Mouse (Mus musculus): Measurements from ENCODE around the gene Asb10.
"Not testable (repeated sequence)": the region's sequence is repeated elsewhere in the genome, so short reads cannot be mapped to it uniquely, and the experiment has no call there.

The Asb10 gene

DNA sequence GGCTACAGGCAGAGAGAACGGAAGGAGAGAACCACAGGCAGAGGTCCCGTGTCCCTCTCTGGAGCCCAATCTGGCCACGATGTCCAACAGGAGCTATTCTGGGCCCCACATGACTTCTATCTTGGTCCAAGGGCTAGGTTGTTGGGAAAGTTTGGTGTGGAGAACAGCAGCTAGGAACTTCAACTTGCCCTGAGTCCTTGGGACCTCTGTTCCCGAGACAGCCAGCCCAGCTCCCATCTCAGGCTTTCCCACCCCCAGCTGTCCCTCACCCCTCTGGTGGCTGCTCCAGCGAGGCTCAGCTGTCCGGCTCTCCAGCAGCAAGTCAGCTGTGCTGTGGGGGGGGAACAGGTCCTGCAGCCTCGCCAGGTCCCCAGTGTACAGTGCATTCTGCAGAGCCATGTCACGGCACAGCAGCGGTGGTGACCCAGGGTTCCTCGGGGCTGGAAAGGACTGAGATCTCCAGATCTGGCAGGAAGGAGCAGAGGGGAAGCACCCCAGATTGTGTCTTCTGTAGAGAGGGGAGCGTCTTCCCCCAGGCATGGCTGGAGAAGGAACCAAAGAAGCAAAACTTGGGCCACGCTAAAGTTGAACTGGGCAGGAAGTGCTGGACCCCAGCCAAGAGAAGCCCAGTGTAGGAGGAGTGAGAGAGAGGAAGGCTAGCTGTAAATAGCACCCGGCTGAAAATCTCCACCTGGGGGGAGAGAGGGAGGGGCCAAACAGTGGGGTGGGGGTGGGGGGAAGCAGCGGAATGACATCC lies at the start of gene Asb10:
TSS of gene Asb10 (minus strand) at position 592 of the 757 bp plus-strand sequence.
- DNase-seq, result peak; percentile 82 to 87

DNA sequence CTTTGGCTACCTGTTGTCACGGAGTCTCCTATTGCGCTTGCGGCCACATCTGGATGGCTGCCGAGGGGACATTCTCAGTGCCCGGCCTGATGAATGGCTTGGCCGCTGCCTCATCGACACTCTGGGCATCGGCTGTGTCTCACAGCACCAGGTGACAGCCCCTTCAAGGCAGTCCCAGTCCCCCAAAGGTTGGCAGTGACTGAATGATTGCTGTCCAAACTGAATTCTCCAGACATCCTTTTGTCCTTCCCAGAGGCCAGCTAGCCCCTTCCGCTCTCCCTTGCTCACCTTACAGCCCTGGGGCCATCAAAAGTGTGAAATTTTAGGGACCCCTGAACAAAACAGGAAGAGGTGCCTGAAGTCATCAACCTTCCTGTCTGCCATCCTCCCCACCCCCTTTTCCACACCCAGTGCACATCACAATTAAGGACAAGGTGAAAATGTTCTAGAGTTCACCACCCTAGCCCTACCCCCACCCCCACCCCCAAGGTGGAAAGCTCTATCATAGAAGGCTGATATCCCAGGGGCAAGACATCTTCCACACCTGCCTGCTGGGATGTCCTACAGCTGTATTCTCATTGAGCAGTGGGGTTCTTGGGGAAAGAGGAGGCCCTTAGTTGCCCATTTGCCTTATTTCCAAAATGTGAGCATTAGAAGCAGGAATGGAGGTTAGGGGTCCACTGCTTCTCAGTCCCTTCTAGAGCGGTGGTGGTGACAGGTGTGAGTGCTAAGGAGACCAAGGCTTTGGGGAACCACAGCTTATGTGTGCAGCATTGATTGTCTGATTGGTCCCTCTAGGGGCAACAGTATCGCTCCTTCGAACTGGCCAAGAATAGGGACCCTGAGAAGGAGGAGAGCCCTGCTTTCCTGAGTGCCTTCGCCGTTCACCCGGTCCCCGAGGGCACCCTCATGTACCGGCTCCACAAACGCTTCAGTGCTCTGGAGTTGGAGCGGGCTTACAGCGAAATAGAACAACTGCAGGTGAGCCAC lies 49.0 kb upstream of the Asb10 start:
- DNase-seq, result no peak

DNA sequence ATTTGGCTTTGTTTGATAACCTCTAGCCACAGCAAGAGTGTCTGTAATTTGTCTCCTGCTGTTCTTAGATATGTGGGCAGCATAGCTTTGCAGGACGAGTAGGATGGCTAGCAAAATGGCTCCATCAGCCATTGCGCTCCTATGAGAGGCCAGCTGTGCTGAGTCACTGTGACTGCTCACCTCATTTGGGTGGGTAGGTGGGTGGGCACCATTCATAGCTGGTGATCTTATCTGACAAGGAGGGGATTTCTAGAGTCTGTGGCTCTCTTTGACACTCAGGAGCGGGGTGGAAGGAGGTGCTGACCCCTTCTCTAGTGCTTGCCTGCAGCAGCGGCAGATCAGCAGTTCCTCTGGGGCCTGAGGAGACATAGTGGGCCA lies 46.4 kb upstream of the Asb10 start:
- DNase-seq, result peak in 1 of 2 experiments; percentile 28

DNA sequence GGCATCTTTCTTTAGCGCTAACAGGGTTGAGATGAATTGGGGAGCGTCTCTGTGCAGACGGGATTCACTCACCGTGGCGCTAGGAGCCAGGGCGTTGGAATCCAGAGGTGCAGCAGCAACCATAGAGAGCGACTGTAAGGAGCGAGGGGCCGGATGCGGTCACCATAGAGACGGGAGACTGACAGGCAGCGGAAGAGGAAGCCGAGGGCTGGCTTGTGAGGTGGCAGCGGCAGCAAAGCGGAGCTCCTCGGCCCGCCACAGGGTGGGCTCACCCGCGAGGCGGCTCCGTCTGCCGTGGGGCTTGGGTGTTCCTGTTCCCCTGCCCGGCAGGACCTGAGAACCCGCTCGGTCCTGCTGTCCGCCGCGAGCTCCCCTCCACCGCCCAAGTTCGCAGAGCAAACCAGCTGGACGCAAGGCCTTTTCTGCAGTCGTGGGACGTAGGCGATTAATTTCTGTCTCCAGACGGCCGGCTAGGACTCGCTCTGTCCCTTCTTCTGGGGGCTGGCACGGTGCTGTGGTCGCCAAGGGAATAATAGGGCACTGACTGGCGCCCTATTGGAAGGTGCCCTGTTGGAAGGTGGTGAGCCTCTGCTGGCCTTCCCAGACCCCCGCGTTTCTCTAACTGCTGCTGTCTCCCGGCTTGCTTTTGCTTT lies 45.9 kb upstream of the Asb10 start, which contains the start of gene Chpf2:
TSS of gene Chpf2 (plus strand) at position 195 of the 653 bp plus-strand sequence.
- peak; percentile 87 to 92 for DNase-seq

DNA sequence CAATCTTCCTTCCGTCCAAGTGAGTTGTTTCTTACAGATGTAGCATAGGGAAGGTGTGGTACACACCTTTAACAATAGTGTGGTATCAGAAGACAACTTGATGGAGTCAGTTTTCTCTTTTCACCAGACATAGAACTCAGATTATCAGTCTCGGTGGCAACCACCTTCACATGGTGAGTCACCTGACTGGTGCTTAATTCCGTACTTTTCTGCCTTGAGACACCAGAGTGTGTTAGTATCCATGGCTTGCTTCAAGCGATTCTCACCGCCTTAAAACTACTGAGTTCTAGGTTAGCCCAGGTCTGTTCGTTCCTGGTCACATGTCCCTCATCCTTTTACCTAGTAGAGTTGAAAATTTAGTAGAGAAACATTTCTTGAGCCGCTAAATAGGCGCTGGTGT lies 45.3 kb upstream of the Asb10 start:
- no peak for DNase-seq

DNA sequence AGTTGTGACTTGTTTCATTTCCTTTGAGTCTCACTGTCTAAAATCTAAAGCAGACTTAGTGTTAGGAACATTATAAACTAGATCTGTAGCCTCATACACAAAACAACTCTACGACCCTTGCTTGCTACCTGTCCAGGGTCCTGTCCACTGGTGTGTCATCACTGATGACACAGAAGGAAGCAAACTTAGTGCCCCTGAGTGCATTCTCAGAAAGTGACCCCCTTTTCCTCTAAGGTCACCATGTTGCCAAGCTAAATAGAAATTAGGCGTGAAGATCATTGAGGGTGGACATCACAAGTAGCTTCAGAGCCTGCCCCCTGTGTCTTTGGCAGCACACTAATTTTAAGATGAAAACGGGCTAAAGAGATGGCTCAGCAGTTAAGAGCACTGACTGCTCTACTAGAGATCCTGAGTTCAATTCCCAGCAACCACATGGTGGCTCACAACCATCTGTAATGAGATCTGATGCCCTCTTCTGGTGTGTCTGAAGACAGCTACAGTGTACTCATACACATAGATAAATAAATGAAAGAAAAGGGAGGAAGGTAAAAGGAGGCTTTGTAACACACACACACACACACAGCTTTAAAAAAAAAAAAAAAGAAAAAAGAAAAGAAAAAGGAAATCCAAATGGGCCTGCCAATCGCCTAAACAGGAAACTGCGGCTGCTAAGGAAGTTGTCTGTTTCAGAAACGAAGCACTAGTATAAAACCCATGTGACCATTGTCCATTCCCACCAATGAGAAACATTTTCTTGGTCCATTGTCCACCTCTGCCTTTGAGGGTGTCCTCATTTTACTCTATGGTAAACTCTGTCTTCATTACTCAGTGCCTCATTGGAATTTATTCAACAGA lies 37.6 kb upstream of the Asb10 start:
- no peak for DNase-seq

DNA sequence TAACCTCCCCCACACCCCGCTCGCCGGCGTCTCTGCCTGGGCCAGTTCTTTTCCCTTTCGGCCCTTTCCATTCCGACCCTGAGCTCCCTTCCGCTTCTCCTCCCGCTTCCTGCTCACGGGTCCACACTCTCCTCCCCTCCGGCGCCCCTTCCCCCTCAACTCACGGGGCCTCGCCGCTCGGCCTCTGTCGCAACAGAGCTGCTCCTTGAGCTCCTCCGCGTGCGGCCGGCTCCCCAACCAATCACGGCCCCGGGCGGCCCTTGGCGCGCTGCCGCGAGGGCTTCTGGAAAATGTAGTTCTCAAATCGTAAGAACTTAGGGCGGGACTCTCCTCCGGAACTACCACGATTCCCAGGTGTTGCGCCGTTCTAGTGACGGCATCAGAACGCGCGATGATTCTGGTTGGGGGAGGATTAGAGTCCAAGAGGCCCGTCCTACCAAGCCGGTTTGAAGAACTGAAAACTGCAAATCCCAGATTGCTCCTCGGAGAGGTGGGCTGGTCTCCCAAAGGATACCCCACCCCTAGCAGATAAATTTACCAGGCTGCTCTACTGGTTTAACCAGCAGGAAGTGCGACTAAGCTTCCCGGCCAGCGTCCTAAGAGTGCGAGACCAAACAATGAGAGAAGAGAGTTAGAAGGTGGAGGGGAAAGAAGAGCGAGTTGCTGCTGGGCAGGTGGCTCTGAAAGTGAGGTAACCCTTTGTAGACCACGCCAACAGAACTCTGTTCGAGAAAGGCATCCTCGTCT lies 36.6 kb upstream of the Asb10 start, which contains the start of gene Abcf2:
TSS of gene Abcf2 (minus strand) at position 285 of the 747 bp plus-strand sequence.
- DNase-seq, result peak; percentile 100

DNA sequence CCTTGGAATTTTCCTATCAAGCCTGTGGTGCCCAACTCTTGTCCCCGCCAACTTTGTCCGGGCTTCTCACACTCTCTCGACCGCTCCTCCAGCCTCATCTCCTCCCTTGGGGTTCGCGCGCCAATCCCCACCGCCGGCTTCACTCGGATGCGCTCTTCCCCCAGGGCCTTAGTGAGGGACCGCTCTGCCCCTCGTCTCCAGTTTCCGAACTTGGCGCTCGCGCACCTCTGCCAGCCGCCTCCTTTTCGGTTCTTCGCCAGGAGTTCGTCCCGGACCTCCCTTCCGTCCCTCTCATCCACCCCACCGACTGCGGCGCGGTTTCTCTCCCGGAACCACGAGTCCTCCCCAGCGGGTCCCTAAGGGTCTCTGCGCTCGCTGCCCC lies 36.0 kb upstream of the Asb10 start:
- DNase-seq, result no peak

DNA sequence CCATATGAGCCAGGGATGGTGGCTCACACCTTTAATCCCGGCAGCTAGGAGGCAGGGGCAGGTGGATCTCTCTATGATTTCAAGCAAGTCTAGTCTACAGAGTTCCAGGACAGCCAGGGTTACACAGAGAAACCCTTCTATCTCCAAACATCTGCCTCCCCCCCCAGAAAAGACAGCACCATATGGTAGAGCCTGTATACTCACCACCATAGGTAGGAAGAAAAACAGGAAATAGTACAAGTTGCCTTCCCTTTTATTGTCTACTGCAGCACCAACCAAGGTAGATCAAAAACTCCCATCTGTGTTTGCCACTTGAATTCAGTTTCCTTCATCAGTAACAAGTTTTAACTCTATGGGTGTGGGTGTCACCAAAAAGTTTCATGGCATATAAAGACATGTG lies 35.2 kb upstream of the Asb10 start:
- DNase-seq, result no peak

DNA sequence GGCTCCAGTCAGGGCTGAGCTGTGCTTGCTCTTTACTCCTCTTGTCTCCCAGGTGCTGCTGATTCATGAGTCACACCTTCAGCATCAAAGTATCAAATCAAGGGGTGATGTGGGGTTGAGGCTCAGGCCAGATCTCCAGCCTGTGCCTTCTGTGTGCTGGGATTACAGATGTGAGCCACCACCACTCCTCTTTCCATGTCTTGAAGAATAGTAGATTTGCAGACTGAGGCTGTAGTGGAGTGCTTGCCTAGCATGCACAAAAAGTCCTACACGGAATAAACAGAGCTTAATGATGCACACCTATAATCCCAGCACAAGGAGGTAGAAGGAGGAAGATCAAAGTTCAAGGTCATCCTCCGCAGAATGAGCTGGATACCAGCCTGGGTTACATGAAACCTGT lies 15.9 kb upstream of the Asb10 start, which contains the start of gene 4931409K22Rik:
TSS of gene 4931409K22Rik (minus strand) at position 101 of the 400 bp plus-strand sequence.
- no peak for DNase-seq

DNA sequence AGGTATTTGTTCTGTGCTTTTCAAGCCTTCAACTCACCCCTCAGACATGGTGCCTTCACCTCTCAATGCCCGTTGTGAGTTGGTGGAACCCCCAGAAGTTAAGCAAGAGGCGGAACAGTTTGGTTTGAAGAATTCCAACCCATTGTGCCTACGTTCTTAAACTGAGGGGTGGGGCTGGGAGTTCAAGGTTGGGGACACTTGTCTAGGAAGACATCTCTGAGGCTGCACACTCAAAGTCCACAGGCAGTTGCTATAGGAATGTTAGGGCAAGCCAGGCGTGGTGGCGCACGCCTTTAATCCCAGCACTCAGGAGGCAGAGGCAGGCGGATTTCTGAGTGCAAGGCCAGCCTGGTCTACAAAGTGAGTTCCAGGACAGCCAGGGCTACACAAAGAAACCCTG lies 14.6 kb upstream of the Asb10 start:
- DNase-seq, result not testable (repeated sequence)

DNA sequence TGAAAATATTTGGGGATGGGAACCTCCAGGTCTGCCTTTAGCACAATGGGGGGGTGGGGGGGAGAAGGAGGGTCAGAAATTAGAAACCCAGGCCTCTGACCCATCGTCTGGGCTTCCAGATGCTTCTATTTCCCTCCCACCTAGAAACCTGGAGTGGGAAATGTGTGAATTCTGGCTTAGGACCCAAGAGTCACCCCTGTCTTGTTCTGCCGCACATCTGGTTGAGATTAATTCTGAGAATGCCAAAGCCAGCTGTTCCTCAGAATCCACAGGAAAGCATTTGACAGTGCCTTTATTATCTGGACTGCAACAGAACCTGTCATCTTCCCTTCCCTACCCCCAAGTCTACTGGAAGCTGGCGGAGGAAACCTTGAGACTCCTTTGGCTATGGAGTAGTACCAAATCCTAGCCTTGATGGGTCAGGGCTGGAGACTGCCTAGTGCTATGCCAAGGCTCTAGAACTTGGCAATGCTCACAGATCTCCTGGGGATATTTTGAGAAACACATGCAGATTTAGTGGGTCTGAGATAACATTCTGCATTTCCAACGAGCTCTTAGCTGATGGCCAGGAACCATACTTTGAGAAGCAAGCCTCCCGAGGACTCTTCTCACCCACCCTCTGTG lies 13.0 kb upstream of the Asb10 start:
- no peak for DNase-seq

DNA sequence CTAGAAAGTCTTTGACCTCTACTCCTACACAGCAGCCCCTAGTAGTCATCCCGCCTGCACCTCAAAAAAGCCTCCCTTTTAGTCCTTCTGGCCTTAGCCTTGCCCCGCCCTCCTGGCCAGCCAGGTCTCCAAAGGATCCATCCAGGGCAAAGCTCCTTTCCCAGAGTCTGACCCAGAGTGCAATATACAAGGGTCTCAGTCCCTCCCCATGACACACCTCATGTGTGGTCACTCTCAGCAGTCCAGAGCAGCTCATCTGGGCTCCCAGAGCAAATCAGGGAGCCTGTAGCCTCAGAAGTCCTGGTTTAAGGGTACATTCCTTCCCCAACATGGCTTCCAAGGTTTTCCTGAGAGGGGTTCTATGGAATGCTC lies 10.5 kb upstream of the Asb10 start:
- no peak for DNase-seq

DNA sequence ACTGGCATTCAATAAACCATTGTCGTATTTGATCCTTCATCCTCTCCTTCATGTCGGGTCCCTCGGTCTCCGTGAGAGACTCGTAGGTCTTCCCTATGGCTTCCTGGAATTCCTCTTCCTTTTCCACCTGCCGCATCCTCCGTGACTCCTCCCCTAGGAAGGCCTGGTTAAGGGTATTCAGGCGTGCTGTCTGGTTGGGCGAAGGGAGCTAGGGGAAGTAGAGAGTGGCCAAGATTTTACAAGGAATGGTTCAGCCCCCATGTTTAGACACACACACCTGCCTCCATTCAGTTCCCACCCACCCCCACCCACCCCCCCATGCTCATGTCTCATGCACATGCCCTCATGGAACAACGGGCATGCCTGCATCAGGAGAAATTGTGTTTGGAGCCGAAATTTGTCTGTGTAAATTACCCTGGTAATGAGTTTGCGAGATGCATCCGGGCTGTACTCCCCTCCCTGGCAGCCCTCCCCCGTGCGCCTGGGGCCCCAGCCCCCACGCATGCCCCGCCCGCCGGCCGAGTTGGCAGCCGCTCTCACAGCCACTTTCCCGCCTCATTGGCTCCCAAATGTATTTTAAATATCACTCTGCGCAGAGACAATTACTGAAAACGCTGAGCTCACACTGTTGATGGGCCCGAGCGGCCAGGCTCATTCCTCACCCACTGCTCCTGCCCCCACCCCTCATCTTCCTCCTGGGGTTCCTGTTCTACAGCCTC lies 10.0 kb upstream of the Asb10 start:
- DNase-seq, result peak; percentile 79 to 85

DNA sequence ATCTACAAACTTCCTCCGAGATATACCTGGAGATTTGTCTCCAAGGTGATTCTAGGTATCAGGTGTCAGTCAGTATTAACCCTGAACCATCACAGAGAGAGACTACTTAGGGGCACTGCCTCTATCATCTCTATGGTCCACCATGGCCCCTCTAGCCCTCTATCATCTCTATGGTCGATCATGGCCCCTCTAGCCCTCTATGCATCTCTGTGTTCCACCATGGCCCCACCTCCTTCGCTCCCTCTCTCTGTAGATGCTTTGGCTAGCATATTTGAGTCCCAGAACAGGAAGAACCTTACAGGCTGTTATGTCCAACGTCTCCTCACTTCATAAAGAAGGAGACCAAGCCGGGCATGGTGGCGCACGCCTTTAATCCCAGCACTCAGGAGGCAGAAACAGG lies 1.9 kb upstream of the Asb10 start:
- no peak for DNase-seq

DNA sequence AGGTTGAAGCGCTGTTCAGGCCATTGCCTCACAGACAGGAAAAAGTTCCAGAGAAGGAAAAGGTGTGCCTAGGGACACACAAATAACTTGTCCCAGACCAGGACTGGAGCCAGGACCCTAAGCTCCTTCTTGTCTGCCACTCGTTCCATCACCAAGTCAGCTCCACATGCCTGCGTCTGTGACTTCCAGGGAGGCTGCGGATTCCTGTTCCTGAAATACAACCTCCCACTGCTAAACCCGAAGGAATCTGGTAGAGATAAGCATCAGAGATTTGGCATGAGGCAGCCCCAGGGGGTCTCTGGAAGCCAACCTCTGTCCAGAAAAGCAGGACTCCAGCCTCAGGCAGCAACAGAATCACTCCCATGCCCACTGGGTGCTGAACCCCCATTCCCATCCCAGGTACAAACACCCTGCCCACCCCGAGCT lies 379 bp upstream of the Asb10 start:
- DNase-seq, result peak; percentile 21 to 32

DNA sequence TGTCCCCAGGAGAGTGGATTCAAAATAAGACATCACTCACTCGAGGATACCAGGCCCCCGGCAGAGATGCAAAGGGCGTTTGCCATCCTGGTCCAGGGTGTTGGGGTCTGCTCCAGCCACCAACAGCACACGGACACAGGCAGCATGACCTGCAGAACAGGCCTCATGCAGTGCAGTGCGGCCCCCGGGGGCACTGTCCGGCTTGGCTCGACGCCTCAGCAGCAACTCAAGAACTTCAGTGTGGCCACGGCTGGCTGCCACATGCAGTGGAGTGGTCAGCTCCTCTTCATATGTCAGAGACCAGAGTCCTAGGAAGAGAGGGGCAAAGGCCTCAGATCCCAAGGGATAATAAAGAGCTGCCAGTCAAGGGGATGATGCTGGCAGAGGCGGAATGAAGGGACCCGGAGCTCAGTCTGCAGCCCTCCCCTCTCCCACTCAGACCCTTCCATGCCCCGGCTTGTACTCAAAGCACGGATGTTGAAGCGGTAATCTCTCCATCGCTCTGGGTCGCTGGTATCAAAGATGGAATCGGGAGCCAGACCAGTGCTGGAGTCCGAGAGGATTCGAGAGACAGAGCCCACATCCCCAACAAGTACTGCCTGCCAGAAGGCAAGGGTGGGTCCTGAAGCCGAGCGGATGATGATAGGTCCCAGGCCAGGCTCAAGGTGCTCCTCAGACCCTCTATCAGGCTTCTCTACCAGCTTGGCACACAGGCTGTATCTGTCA lies 1.0 kb downstream of the Asb10 start:
- peak in 1 of 2 experiments; percentile 31 for DNase-seq

DNA sequence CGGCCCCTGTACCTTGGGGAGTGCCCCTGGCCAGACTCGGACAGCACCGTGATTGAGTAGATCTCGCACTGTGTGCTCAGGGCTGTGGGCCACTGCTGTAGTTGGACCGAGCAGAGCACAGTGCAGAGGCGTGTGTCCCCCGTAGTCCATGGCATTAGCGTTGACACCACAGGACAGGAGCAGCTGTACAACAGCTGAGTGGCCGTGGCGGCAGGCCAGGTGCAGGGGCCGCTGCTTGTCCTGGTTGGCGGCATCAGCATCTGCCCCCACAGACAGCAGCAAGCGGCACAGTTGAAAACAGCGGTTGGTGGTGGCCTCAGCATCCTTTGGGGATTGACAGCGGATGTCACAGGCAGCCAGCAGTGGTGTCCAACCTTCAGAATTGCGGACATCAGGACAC lies 3.2 kb downstream of the Asb10 start:
- DNase-seq, result peak; percentile 30 to 47

DNA sequence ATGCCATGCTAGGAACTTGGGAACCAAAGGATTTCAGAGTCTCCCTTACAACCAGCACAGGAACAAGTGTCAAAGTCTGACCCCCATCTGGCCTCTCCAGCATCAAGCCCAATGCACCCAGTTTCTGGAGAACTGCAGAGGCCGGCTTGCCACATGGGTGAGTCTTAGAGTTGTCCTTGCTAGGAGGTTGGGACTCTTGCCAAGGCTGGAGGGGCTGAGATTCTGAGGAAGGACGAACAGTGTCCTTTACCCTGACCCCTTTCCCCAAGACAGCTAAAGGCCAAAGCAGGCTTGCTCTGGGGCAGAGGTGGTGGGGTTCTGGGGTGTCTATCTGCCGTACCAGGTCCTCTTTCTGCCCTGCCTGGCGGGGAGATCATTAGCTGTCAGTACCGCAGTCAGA lies 4.3 kb downstream of the Asb10 start:
- DNase-seq, result no peak
